ENCODE assay signal across 8 mouse cellular contexts in genomic region chr16:57927816-57928215, GRCm38 (mm10).
DNase-seq lines count a peak whose midpoint lies in the region.

No protein-coding gene starts in this region.

- peak; percentile 15 for DNase-seq in cerebellum, adult 11-12 months
- no peak for DNase-seq in cerebellum, adult 8-10 months
- DNase-seq in layer of hippocampus, adult 8-10 months (ENCODE audit: low spot score in 2 of 2): peak; percentile 3 to 7
- DNase-seq in layer of hippocampus, adult 9-10 months (ENCODE audit: low spot score): no peak
- peak; percentile 9 for DNase-seq in cerebellum, adult 9-10 months
- DNase-seq in heart, adult 8-10 months (ENCODE audit: low spot score): peak; percentile 86
- DNase-seq in thymus, postnatal 10 days (ENCODE audit: low spot score in 2 of 2): no peak
- no peak for DNase-seq in neural tube, embryonic 10.5 days (ENCODE audit: extremely low spot score, low spot score)

Comparison
In these comparisons a context has a peak if more than half of its experiments do, and no peak if none do; other contexts are left out.
1. DNase-seq: peak in cerebellum, adult 11-12 months (single experiment), layer of hippocampus, adult 8-10 months (2 of 2), cerebellum, adult 9-10 months (single experiment) and heart, adult 8-10 months (single experiment); none in cerebellum, adult 8-10 months (single experiment), layer of hippocampus, adult 9-10 months (single experiment), thymus, postnatal 10 days (0 of 2) and neural tube, embryonic 10.5 days (single experiment).